Mouse (Mus musculus): ENCODE measurements around the gene Plch1. TPM values are rescaled to one million over a fixed set of nuclear protein-coding genes. Genes with fewer than 3 reads are reported as not detected.
A peak's percentile ranks its signal among the peaks of the same experiment; 100 is the strongest.

The Plch1 gene
- polyA plus RNA-seq, 1 experiment: 0.51 TPM

GRCm38 (mm10) chr3:63835816-63836215 lies 63.5 kb downstream of the Plch1 start:
- Histone ChIP-seq H3K27ac (ENCODE audit: insufficient read depth, low read length) (no peak overlapping the region), H3K4me3 (ENCODE audit: insufficient read depth, low read length) (no peak overlapping the region), H3K4me1 (ENCODE audit: control insufficient read depth, insufficient read depth, low read length) (no peaks in the 10 kb centered on the region)
- TF ChIP-seq CTCF (IDR thresholded peaks at IDR 0.05; ENCODE audit: borderline replicate concordance, insufficient read depth, low read length) (no peak), POLR2A (IDR thresholded peaks at IDR 0.05; ENCODE audit: low read depth, low read length) (no peak)

- H3K4me3 ChIP-seq (ENCODE audit: insufficient read depth, low read length): no peak overlapping the region
- no peak for TF ChIP-seq POLR2A (IDR thresholded peaks at IDR 0.05; ENCODE audit: low read depth, low read length)
- TF ChIP-seq CTCF (IDR thresholded peaks at IDR 0.05; ENCODE audit: borderline replicate concordance, insufficient read depth, low read length): no peak
- no peak overlapping the region for H3K27ac ChIP-seq (ENCODE audit: insufficient read depth, low read length)
- no peaks in the 10 kb centered on the region for H3K4me1 ChIP-seq (ENCODE audit: control insufficient read depth, insufficient read depth, low read length)
Measured at GRCm38 (mm10) chr3:63823874-63824400, 75.3 kb downstream of the Plch1 start.

GRCm38 (mm10) chr3:63822631-63823030 lies 76.6 kb downstream of the Plch1 start:
- H3K27ac ChIP-seq (ENCODE audit: insufficient read depth, low read length): no peak overlapping the region
- H3K4me3 ChIP-seq (ENCODE audit: insufficient read depth, low read length): no peak overlapping the region
- no peaks in the 10 kb centered on the region for H3K4me1 ChIP-seq (ENCODE audit: control insufficient read depth, insufficient read depth, low read length)
- TF ChIP-seq CTCF (IDR thresholded peaks at IDR 0.05; ENCODE audit: borderline replicate concordance, insufficient read depth, low read length) (no peak), POLR2A (IDR thresholded peaks at IDR 0.05; ENCODE audit: low read depth, low read length) (no peak)

GRCm38 (mm10) chr3:63815131-63815530 lies 84.1 kb downstream of the Plch1 start:
- TF ChIP-seq CTCF (IDR thresholded peaks at IDR 0.05; ENCODE audit: borderline replicate concordance, insufficient read depth, low read length): no peak
- no peak for TF ChIP-seq POLR2A (IDR thresholded peaks at IDR 0.05; ENCODE audit: low read depth, low read length)
- Histone ChIP-seq H3K4me3 (ENCODE audit: insufficient read depth, low read length) (no peak overlapping the region), H3K27ac (ENCODE audit: insufficient read depth, low read length) (peak overlapping the region; percentile 52; the same call in 1 of the 2 replicates), H3K4me1 (ENCODE audit: control insufficient read depth, insufficient read depth, low read length) (no peaks in the 10 kb centered on the region)

- no peak overlapping the region for H3K4me3 ChIP-seq (ENCODE audit: insufficient read depth, low read length)
- H3K27ac ChIP-seq (ENCODE audit: insufficient read depth, low read length): no peak overlapping the region
- H3K4me1 ChIP-seq (ENCODE audit: control insufficient read depth, insufficient read depth, low read length): no peaks in the 10 kb centered on the region
Measured at GRCm38 (mm10) chr3:63814203-63814602, 85.1 kb downstream of the Plch1 start.

GRCm38 (mm10) chr3:63806906-63807305 lies 92.4 kb downstream of the Plch1 start:
- TF ChIP-seq CTCF (IDR thresholded peaks at IDR 0.05; ENCODE audit: borderline replicate concordance, insufficient read depth, low read length) (no peak), POLR2A (IDR thresholded peaks at IDR 0.05; ENCODE audit: low read depth, low read length) (no peak)
- Histone ChIP-seq H3K27ac (ENCODE audit: insufficient read depth, low read length) (no peak overlapping the region), H3K4me1 (ENCODE audit: control insufficient read depth, insufficient read depth, low read length) (no peaks in the 10 kb centered on the region), H3K4me3 (ENCODE audit: insufficient read depth, low read length) (no peak overlapping the region)

More at GRCm38 (mm10) chr3:63814203-63814602, 85.1 kb downstream of the Plch1 start:
- no peak for TF ChIP-seq CTCF (IDR thresholded peaks at IDR 0.05; ENCODE audit: borderline replicate concordance, insufficient read depth, low read length)
- TF ChIP-seq POLR2A (IDR thresholded peaks at IDR 0.05; ENCODE audit: low read depth, low read length): no peak

GRCm38 (mm10) chr3:63805496-63805895 lies 93.8 kb downstream of the Plch1 start:
- Histone ChIP-seq H3K27ac (ENCODE audit: insufficient read depth, low read length) (no peak overlapping the region), H3K4me1 (ENCODE audit: control insufficient read depth, insufficient read depth, low read length) (no peaks in the 10 kb centered on the region), H3K4me3 (ENCODE audit: insufficient read depth, low read length) (no peak overlapping the region)
- TF ChIP-seq CTCF (IDR thresholded peaks at IDR 0.05; ENCODE audit: borderline replicate concordance, insufficient read depth, low read length) (no peak), POLR2A (IDR thresholded peaks at IDR 0.05; ENCODE audit: low read depth, low read length) (no peak)

GRCm38 (mm10) chr3:63800685-63801084 lies 98.6 kb downstream of the Plch1 start:
- Histone ChIP-seq H3K4me1 (ENCODE audit: control insufficient read depth, insufficient read depth, low read length) (no peaks in the 10 kb centered on the region), H3K4me3 (ENCODE audit: insufficient read depth, low read length) (no peak overlapping the region), H3K27ac (ENCODE audit: insufficient read depth, low read length) (no peak overlapping the region)
- TF ChIP-seq POLR2A (IDR thresholded peaks at IDR 0.05; ENCODE audit: low read depth, low read length) (no peak), CTCF (IDR thresholded peaks at IDR 0.05; ENCODE audit: borderline replicate concordance, insufficient read depth, low read length) (no peak)

- TF ChIP-seq CTCF (IDR thresholded peaks at IDR 0.05; ENCODE audit: borderline replicate concordance, insufficient read depth, low read length) (no peak), POLR2A (IDR thresholded peaks at IDR 0.05; ENCODE audit: low read depth, low read length) (no peak)
- H3K4me3 ChIP-seq (ENCODE audit: insufficient read depth, low read length): no peak overlapping the region
- H3K4me1 ChIP-seq (ENCODE audit: control insufficient read depth, insufficient read depth, low read length): no peaks in the 10 kb centered on the region
- H3K27ac ChIP-seq (ENCODE audit: insufficient read depth, low read length): no peak overlapping the region
Measured at GRCm38 (mm10) chr3:63786805-63787365, 112.4 kb downstream of the Plch1 start.

GRCm38 (mm10) chr3:63772617-63773305 lies 126.5 kb downstream of the Plch1 start:
- Histone ChIP-seq H3K27ac (ENCODE audit: insufficient read depth, low read length) (no peak overlapping the region), H3K4me1 (ENCODE audit: control insufficient read depth, insufficient read depth, low read length) (peaks cover 10% of the 10 kb centered on the region; the same call in 1 of the 2 replicates), H3K4me3 (ENCODE audit: insufficient read depth, low read length) (no peak overlapping the region)
- TF ChIP-seq CTCF (IDR thresholded peaks at IDR 0.05; ENCODE audit: borderline replicate concordance, insufficient read depth, low read length) (no peak), POLR2A (IDR thresholded peaks at IDR 0.05; ENCODE audit: low read depth, low read length) (no peak)

Measured in embryonic fibroblast, embryonic 13.5 days (primary cell).